Mouse (Mus musculus): ENCODE data around the gene Cptp. TPM values are rescaled to one million over a fixed set of nuclear protein-coding genes. Genes with fewer than 3 reads are reported as not detected.

Gene Cptp
- polyA plus RNA-seq, 1 experiment from 2014 or later = 24.8 TPM

GRCm38 (mm10) chr4:155847591-155848352 lies 21.5 kb downstream of the Cptp start:
- peaks cover under 1% of the 10 kb centered on the region; the same call in 1 of the 2 replicates for H3K27me3 ChIP-seq (ENCODE audit: insufficient read depth, poor library complexity, severe bottlenecking)

DNA sequence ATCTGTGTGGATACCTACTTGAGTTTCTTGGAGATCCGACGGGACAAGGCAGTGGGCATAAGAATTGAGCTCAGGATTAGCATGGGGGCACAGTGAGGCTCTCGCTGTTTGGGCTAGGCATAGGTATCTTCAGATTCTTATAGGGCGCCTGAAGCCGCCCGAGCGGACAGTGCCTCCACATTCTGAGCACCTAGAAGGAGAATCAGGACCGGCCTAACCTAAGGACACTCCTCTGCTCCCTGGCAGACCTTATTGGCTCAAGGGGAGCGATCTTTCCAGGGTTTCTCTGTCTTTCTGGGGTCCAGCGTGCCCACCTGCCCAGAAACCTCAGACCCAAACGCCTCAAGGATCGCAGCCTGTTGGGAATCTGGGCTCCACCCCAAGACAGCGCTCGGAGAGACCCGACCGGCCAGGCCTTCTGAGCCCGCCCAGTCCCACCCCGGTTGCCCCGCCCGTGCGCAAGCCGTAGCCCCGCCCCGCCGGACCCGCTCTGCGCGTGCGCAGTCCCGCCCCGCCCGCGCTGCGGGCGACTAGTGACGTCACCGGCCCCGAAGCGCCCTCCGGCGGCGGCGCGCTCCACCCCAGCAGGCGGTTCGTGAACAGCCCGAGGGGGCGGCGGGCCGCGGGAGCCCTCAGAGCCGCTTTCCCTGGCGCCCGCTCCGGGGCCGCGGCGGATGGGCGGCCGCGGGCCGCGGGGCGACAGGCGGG lies 22.2 kb downstream of the Cptp start, which contains the start of gene Dvl1:
Gene Dvl1, plus strand, starts transcription at position 532 of the 708 bp plus-strand sequence.
- peaks cover 34% of the 10 kb centered on the region for H3K36me3 ChIP-seq
- peaks cover 8% of the 10 kb centered on the region for H3K27me3 ChIP-seq (ENCODE audit: insufficient read depth, poor library complexity, severe bottlenecking)
- 2% methylated on average over 65 of the region's 65 CpGs for WGBS
- peak; percentile 95 for DNase-seq (ENCODE audit: low spot score)
- peak within 1 kb of the TSS; percentile 91 for H3K27ac ChIP-seq
- H3K4me3 ChIP-seq = peak within 1 kb of the TSS; percentile 88
- peaks cover 43% of the 10 kb centered on the region for H3K4me1 ChIP-seq (replicated peaks)
- no peaks in the 10 kb centered on the region for H3K9me3 ChIP-seq

More at GRCm38 (mm10) chr4:155847591-155848352, 21.5 kb downstream of the Cptp start:
- H3K4me1 ChIP-seq (replicated peaks) = peaks cover 43% of the 10 kb centered on the region
- 2% methylated on average over 69 of the region's 69 CpGs for WGBS
- H3K36me3 ChIP-seq = peaks cover 30% of the 10 kb centered on the region
- peak overlapping the region; percentile 91 for H3K27ac ChIP-seq
- peak overlapping the region; percentile 88 for H3K4me3 ChIP-seq
- no peaks in the 10 kb centered on the region for H3K9me3 ChIP-seq
- DNase-seq (ENCODE audit: low spot score) = no peak

DNA sequence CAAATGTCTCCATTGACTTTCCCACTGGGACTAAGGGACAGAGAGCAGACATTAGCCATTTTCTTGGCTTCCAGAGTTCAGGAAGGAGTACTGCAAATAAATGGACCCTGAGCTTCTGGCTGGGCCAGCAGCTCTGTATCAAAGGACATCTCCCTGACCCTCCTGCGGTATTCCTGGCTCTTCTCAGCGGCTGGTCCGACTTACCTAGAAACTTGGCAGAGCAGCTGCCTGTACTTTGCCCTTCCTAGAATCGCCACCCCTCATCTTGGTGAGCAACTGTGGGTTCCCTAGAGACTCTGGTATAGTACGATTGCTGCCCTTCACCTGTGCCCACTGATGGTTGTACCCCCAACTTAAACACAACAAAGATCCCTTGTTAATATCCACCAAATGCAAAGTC lies 26.0 kb downstream of the Cptp start:
- WGBS = 88% methylated on average over 5 of the region's 5 CpGs
- Histone ChIP-seq H3K27ac (no peak overlapping the region), H3K4me1 (replicated peaks) (peaks cover 55% of the 10 kb centered on the region), H3K9me3 (no peaks in the 10 kb centered on the region), H3K4me3 (no peak overlapping the region), H3K36me3 (peaks cover 26% of the 10 kb centered on the region), H3K27me3 (ENCODE audit: insufficient read depth, poor library complexity, severe bottlenecking) (peaks cover 24% of the 10 kb centered on the region)
- no peak for DNase-seq (ENCODE audit: low spot score)

- Histone ChIP-seq H3K27ac (no peak overlapping the region; the same call in 1 of the 2 replicates), H3K4me1 (replicated peaks) (peaks cover 45% of the 10 kb centered on the region), H3K27me3 (ENCODE audit: insufficient read depth, poor library complexity, severe bottlenecking) (peaks cover 24% of the 10 kb centered on the region), H3K4me3 (peak overlapping the region; percentile 57), H3K9me3 (no peaks in the 10 kb centered on the region), H3K36me3 (peaks cover 26% of the 10 kb centered on the region)
- WGBS = 36% methylated on average over 38 of the region's 38 CpGs
- no peak for DNase-seq (ENCODE audit: low spot score)
Measured at GRCm38 (mm10) chr4:155841651-155842270, 27.5 kb downstream of the Cptp start.

DNA sequence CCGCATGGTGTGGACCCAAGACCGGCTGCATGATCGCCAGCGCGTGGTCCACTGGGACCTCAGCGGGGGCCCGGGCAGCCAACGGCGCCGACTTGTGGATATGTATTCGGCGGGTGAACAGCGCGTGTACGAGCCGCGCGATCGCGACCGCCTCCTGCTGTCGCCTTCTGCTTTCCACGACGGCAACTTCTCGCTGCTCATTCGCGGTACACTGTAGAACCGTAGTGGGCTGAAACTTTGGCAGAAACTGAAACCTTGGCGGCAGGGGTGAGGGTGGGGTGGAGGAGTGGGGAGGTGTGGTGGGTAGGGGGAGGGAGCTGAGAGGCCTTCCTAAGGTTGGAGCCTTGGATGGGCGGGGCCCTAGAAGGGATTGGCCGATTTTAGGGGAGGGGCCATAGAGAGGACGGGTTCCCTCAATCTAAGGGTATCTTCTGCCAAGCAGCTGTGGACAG lies 28.2 kb downstream of the Cptp start:
- peak overlapping the region; percentile 57 for H3K4me3 ChIP-seq
- WGBS = 1% methylated on average over 32 of the region's 32 CpGs
- peaks cover 40% of the 10 kb centered on the region for H3K4me1 ChIP-seq (replicated peaks)
- H3K27me3 ChIP-seq (ENCODE audit: insufficient read depth, poor library complexity, severe bottlenecking) = peaks cover 24% of the 10 kb centered on the region
- no peaks in the 10 kb centered on the region for H3K9me3 ChIP-seq
- peak; percentile 51 for DNase-seq (ENCODE audit: low spot score)
- H3K27ac ChIP-seq = peak overlapping the region; percentile 88
- peaks cover 26% of the 10 kb centered on the region for H3K36me3 ChIP-seq

DNA sequence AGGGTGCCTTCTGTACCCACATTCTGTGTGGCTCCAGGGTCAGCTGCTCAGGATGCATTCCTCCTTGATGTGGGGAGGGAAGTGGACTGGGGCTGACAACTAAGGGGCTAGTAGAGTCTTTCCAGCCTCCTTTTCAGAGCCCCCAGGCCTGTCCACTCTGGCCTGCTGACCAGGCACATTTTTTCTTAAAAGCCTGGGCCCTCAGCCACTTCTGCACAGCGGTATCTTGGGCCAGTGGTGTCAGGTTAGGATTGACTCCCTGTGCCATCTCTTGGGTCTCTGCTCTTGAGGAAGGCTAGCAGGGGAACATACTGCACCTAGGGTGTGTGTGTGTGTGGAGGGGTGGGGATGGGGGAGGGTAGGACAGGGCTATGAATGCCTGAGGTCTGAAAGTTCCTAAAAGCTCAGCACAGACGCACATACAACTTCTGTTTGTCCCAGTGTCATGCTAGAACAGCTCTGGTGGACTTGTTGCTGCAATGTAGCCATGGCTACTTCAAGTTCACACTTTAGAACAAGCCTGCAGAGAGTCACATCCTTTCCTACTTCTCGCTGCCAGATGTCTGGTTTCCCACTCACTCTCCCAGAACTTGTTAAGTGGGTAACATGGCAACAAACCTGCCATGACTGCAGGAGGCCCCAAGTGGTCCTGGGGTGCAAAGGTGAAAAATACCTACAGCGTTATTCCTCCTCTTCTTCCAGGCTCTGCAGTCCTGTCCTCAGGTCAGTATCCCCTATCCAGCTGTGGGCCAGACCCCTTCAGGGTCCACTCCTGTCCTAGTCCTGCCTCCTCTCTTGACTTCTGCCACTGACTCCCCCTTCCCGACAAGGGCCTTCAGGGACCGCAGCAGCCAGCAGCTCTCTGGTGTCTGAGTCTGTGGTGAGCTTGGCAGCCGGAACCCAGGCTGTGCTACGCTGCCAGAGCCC lies 28.9 kb downstream of the Cptp start:
- WGBS = 4% methylated on average over 8 of the region's 8 CpGs
- Histone ChIP-seq H3K4me1 (replicated peaks) (peaks cover 40% of the 10 kb centered on the region), H3K36me3 (peaks cover 28% of the 10 kb centered on the region), H3K27me3 (ENCODE audit: insufficient read depth, poor library complexity, severe bottlenecking) (peaks cover 24% of the 10 kb centered on the region), H3K27ac (peak overlapping the region; percentile 88), H3K9me3 (no peaks in the 10 kb centered on the region), H3K4me3 (peak overlapping the region; percentile 57)
- peak; percentile 40 for DNase-seq (ENCODE audit: low spot score)

DNA sequence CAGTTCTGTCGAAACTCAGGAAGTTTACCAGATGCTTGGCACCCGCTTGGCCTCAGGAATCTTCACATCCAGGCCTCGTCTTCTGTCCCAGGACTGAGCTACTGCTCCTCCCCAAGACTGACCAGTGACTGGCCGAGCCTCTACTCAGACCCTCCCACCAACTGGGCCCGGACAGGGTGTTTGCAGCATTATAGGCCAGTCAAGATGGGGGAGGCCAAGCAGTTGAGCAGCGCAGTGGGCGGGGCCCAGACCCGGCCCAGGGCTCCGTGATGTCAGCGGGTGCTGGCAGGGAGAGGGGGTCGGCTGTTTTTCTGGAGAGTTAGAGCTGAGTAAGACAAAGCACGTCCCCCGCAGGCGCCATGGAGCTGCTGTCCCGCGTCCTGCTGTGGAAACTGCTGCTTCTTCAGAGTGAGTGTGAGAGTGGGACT lies 29.7 kb downstream of the Cptp start, which contains the start of gene Mxra8:
Gene Mxra8, plus strand, starts transcription at position 198 of the 428 bp plus-strand sequence.
- no peaks in the 10 kb centered on the region for H3K9me3 ChIP-seq
- DNase-seq (ENCODE audit: low spot score) = peak; percentile 89
- H3K4me1 ChIP-seq (replicated peaks) = peaks cover 40% of the 10 kb centered on the region
- H3K36me3 ChIP-seq = peaks cover 32% of the 10 kb centered on the region
- WGBS = 1% methylated on average over 16 of the region's 16 CpGs
- H3K27me3 ChIP-seq (ENCODE audit: insufficient read depth, poor library complexity, severe bottlenecking) = peaks cover 24% of the 10 kb centered on the region
- peak within 1 kb of the TSS; percentile 57 for H3K4me3 ChIP-seq
- peak within 1 kb of the TSS; percentile 88 for H3K27ac ChIP-seq

DNA sequence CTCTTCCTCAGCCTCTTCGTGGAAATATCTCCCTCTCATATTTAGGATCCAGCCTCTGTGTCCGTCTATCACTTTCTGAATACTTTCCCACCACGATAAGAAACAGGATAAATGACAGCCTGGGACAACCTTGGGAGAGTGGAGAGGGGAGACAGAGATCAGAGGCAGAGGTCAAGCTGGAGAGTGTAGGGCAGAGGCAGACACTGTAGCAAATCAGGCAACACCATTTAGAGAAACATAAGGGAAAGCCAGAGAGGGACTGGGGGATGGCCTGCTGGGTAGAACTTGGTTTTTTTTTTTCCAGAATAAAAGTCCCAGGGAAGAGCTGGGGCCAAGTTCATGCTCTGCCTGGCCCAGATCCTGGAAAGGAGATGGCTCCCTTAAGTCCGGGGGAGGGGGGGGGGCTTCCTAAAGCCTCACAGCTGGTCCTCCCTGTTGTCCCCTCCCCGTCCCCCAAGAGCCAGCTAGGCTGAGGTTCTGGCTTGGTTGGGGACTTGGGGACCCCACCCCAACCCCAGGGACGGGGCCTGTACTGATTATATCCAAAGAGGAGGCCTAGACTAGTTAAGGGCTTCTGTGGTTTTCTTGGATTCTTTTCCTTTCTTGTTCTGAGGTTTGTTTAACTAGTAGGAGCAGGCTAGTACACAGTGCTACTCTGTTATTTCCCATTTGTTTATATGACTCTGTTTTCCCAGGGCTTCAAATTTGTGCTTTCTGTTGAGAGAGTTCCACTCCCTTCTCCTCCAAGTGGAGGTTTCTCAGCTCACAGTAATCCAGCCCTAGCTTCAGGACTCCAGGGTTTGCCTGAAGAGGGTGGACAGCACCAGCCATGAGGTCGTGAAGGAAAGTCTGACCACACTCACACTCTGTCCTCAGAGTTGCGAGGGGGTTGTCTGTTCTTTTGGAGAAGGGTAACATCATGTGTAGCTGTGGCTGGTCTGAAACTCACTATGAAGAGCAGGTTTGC lies 30.8 kb downstream of the Cptp start:
- DNase-seq (ENCODE audit: low spot score) = no peak
- peaks cover 31% of the 10 kb centered on the region for H3K36me3 ChIP-seq
- no peaks in the 10 kb centered on the region for H3K9me3 ChIP-seq
- peak overlapping the region; percentile 88 for H3K27ac ChIP-seq
- 56% methylated on average over 8 of the region's 8 CpGs for WGBS
- peaks cover 24% of the 10 kb centered on the region for H3K27me3 ChIP-seq (ENCODE audit: insufficient read depth, poor library complexity, severe bottlenecking)
- peaks cover 48% of the 10 kb centered on the region for H3K4me1 ChIP-seq (replicated peaks)
- H3K4me3 ChIP-seq = 0 out of 2 replicates have a peak overlapping the region, but pooled peaks have one; percentile 57

- DNase-seq (ENCODE audit: low spot score) = no peak
- no peaks in the 10 kb centered on the region for H3K9me3 ChIP-seq
- H3K27me3 ChIP-seq (ENCODE audit: insufficient read depth, poor library complexity, severe bottlenecking) = peaks cover 21% of the 10 kb centered on the region
- peaks cover 31% of the 10 kb centered on the region for H3K36me3 ChIP-seq
- H3K4me1 ChIP-seq (replicated peaks) = peaks cover 58% of the 10 kb centered on the region
- WGBS = 82% methylated on average over 11 of the region's 11 CpGs
- no peak overlapping the region for H3K27ac ChIP-seq
- no peak overlapping the region for H3K4me3 ChIP-seq
Measured at GRCm38 (mm10) chr4:155837404-155838010, 31.7 kb downstream of the Cptp start.

DNA sequence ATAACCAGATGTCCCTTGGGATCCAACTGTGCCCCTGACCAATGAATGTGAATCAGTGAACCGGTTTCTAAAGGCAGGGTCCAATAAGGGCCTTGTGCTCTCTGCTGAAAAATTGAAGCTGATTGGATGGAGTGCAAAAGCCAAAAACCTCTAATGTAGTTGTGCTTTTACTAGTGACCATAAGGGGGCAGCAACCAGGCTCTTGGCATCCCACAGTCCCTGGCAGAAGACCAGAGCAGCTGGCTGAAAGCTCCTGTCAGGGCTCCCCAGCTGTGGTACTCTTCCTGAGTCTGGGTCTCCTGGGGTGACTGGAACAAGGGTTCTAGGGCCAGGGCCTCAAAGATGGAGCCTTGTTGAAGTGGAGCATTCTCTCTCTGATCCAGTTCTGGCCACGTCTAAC lies 35.4 kb downstream of the Cptp start:
- no peaks in the 10 kb centered on the region for H3K9me3 ChIP-seq
- peak overlapping the region; percentile 29 for H3K4me3 ChIP-seq
- WGBS = 45% methylated on average over 2 of the region's 2 CpGs

GRCm38 (mm10) chr4:155833234-155833633 lies 36.0 kb downstream of the Cptp start:
- H3K36me3 ChIP-seq = peaks cover 34% of the 10 kb centered on the region
- DNase-seq (ENCODE audit: low spot score) = no peak
- WGBS = 87% methylated on average over 4 of the region's 4 CpGs
- H3K4me3 ChIP-seq = no peak overlapping the region
- H3K4me1 ChIP-seq (replicated peaks) = peaks cover 32% of the 10 kb centered on the region
- no peaks in the 10 kb centered on the region for H3K9me3 ChIP-seq
- H3K27ac ChIP-seq = no peak overlapping the region
- no peaks in the 10 kb centered on the region for H3K27me3 ChIP-seq (ENCODE audit: insufficient read depth, poor library complexity, severe bottlenecking)

More for the DNA sequence above, 35.4 kb downstream of the Cptp start:
- peaks cover 31% of the 10 kb centered on the region for H3K36me3 ChIP-seq
- H3K4me1 ChIP-seq (replicated peaks) = peaks cover 38% of the 10 kb centered on the region
- 0 out of 2 replicates have a peak overlapping the region, but pooled peaks have one; percentile 45 for H3K27ac ChIP-seq
- DNase-seq (ENCODE audit: low spot score) = peak; percentile 76
- no peaks in the 10 kb centered on the region for H3K27me3 ChIP-seq (ENCODE audit: insufficient read depth, poor library complexity, severe bottlenecking)

Data from hindbrain, embryonic 10.5 days (tissue).